Mouse (Mus musculus) spleen, adult 10 weeks (tissue): ENCODE results near the gene Cenpn. TPM values are rescaled to one million over a fixed set of nuclear protein-coding genes. Genes with fewer than 3 reads are reported as not detected.

ENCODE experiments used
- polyA plus RNA-seq: library from polyadenylated mRNA; stranded (reverse); fragments of 350-450 nt; fragmentation: Illumina TruSeq; extraction: RNeasy Lipid Tissue Mini Kit (QIAGEN cat#74804); gene quantifications from one replicate; pipeline ENCODE4 v1.2.3, GENCODE M21; 2015; ENCODE audit warnings: low replicate concordance; ENCODE audit not compliant: insufficient read depth

Gene Cenpn
- polyA plus RNA-seq: 9.6 TPM

GRCm38 (mm10) chr8:116921337-116922059, at the start of gene Cenpn, which contains the start of gene Cmc2:
TSS of gene Cenpn (plus strand) at chr8:116921730.
TSS of gene Cmc2 (minus strand) at chr8:116921455.

DNA sequence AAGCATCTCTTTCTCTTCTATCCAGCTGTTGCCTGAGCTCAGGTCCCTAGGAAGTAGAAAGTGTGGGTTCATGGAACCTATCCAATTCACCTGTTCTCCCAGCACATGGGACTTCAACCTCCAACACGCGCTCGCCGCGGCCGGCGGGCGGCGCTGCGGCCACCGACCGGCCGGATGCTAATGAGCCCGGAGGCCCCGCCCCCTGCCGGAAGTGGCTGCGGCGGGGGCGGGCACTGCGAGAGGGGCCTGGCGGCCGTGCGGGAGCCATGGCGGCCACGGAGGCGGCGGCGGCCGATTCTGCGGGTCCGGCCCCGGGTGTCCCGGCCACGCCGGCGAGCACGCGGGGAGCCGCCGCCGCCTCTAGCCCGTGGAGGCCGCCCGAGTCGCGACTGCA, 21.6 kb downstream of the Cenpn start, which contains the start of gene Atmin:
Gene Atmin (plus strand): TSS at position 233 of the 394 bp plus-strand sequence.

DNA sequence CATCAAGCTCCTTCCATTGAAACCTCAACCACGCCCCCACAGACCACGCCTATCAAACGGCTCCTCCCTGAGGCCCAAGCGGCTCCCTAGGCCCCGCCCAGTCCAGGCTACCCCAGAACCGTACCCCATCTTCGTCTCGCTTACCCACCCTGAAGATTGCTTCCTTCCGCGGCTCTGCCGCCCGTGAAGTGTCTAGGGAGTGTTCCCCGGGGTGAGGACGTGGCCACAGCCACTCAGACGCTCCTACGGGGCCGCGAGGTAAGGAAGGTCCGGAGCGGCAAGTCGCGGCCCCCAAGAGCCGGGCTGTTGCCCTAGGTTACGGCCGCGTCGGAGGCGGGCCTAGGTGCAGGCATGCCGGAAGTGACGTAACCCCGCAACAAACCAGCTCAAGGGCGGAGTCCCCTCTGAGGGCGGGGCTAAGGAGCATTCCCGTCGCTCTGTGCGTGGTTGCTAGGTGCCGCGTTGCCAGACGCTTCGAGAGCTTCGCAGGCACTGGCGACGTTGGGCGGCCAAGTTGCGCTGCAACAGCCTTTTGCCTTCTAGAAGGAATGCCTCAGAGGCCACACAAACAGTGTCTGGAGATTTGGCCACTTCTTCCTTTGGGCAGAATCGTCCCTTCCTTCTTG, 57.2 kb downstream of the Cenpn start, which contains the start of gene 1700030J22Rik:
Gene 1700030J22Rik (minus strand): TSS at position 329 of the 626 bp plus-strand sequence.

Other genes starting within 250 kb of the Cenpn start
- gene Cdyl2, start 188.7 kb upstream of the Cenpn start, polyA plus RNA-seq: 4.7 TPM
- 6.6 TPM for gene Cmc2, start 275 bp upstream of the Cenpn start, polyA plus RNA-seq
- gene Atmin, start 21.7 kb downstream of the Cenpn start, polyA plus RNA-seq: 17.7 TPM
- gene 1700030J22Rik, start 57.2 kb downstream of the Cenpn start, polyA plus RNA-seq: 0.15 TPM
- 23.3 TPM for gene Gcsh, start 71.8 kb downstream of the Cenpn start, polyA plus RNA-seq
- not detected for gene Pkd1l2, start 160.7 kb downstream of the Cenpn start, polyA plus RNA-seq
- 0.12 TPM for gene Bco1, start 174.1 kb downstream of the Cenpn start, polyA plus RNA-seq
- 7.5 TPM for gene Gan, start 236.4 kb downstream of the Cenpn start, polyA plus RNA-seq